Mouse (Mus musculus) mouse embryonic stem cell (cell line): ENCODE measurements around the gene Ret.

ENCODE experiments used
- in situ Hi-C, 2 experiments: fragments of 300-500 bp; cut with MboI; formaldehyde crosslinking; loops; 1 replicate in 1 of 2; 3 replicates in 1 of 2; pipeline ENCODE4 v1.14.3; 2019 to 2020; ENCODE audit warnings: low sequenced_read_pairs in 2 of 2, low pct_unique_long_range_greater_than_20kb in 1 of 2, mixed read lengths in 1 of 2; ENCODE audit not compliant: unreplicated experiment in 1 of 2

Gene Ret

GRCm38 (mm10) chr6:118134461-118134860 is 63.1 kb downstream of the Ret start:
- in situ Hi-C loops, result no loop called here

DNA sequence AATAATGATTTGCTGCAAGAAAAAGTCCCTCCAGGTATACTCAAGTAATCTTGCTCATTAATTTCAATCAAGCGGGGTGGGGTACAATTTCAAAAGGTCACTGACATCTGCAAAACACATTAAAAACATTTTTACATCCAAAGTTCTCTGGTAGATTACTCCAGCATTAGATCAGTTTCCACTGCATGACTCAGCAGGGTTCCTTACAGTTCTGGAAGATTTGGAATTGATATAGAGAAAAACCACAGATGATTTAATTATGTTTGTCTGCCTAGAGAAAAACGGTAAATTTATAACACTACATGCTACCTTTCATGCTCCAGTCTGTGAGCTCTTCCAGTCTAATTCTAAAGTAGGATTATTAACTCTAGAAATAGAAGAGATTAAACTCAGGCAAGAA is 67.5 kb downstream of the Ret start:
- in situ Hi-C loops, result no loop called here

DNA sequence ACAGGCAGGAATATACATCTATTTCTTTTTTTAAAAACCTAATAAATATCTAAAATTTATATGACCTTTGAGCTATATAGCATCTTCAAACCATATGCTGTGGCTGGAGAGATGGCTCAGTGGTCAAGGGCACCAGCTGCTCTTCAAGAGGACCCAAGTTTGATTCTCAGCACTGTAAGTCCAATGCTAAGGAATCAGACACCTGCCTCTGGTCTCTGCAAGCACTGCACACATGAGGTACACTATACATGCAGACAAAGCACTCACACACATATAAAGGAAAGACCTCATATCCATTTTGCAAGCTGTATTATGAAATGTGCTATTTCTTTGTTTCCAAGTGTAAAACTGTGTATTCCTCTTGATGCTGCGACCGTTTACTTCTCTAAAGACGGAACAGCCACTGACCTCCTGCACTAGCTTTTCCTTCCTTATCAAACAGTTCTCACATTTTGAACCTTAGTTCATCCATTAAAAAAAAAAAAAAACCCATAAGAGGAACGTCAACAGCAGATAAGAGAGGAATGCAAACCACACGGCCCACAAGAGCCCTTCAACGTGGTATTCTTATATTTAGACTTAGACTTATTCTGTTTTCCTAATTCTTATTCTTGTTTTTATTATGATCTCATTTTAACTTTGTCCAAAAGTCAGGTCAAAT is 69.6 kb downstream of the Ret start:
- in situ Hi-C loops, result no loop called here

- in situ Hi-C loops, result no loop called here
Measured at GRCm38 (mm10) chr6:118127198-118127597, 70.3 kb downstream of the Ret start.

DNA sequence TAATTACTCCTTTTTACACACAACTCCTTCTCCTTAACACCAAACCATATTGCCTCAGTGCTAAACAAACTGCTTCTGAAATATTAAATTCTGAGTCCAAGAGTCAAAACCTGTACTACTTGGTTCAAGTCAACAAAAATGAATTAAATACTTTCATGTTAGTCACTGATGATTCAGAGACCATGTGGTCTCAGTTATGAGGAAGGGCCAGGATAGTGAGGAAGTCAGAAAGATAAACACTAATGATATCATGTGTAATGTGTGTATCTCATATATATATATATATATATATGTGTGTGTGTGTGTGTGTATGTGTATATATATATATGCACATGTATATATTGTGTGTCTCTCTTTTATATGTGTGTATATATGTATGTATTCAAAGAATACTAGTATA is 70.9 kb downstream of the Ret start:
- in situ Hi-C loops, result no loop called here

- in situ Hi-C loops, result no loop called here
Measured at GRCm38 (mm10) chr6:118122767-118123166, 74.8 kb downstream of the Ret start.

- in situ Hi-C loops, result no loop called here
Measured at GRCm38 (mm10) chr6:118111810-118112209, 85.7 kb downstream of the Ret start.
